Mouse (Mus musculus) hindbrain, postnatal 0 days (tissue): ENCODE data around the gene Tub. TPM values are rescaled to one million over a fixed set of nuclear protein-coding genes. Genes with fewer than 3 reads are reported as not detected.

Source experiments
- ATAC-seq: fragments of 200-750 bp; cut with Nextera tagmentation; 2 replicates; pipeline ENCODE4 v1.8.0; 2017; ENCODE audit warnings: mild to moderate bottlenecking, moderate TSS enrichment, moderate library complexity
- DNase-seq: peaks from one replicate; pipeline ENCODE4 v3.0.0-alpha.2; 2015; ENCODE audit warnings: low spot score
- H3K27ac ChIP-seq: fragments of 300-500 bp; sonication (generic); 2 replicates; pipeline ENCODE4 v1.5.1; 2014; ENCODE audit warnings: mild to moderate bottlenecking
- H3K27me3 ChIP-seq: fragments of 300-500 bp; sonication (generic); 2 replicates; pipeline ENCODE4 v1.6.1; 2014; ENCODE audit warnings: low read length, mixed read lengths; ENCODE audit not compliant: insufficient read depth
- H3K36me3 ChIP-seq: fragments of 300-500 bp; sonication (generic); 2 replicates; pipeline ENCODE4 v1.6.1; 2014; ENCODE audit warnings: low read length, mixed read lengths; ENCODE audit not compliant: insufficient read depth
- H3K4me1 ChIP-seq: fragments of 300-500 bp; sonication (generic); 2 replicates; pipeline ENCODE4 v1.6.1; 2014; ENCODE audit warnings: antibody characterized with exemption, low read length, mixed read lengths; ENCODE audit not compliant: insufficient read depth
- H3K4me2 ChIP-seq: fragments of 300-500 bp; sonication (generic); 2 replicates; pipeline ENCODE4 v1.6.1; 2014; ENCODE audit warnings: low read depth, mild to moderate bottlenecking, low read length, moderate library complexity, mixed read lengths
- H3K4me3 ChIP-seq: fragments of 300-500 bp; sonication (generic); 2 replicates; pipeline ENCODE4 v1.5.1; 2014; ENCODE audit warnings: low read length
- H3K9ac ChIP-seq: fragments of 300-500 bp; sonication (generic); replicated peaks from 2 replicates; pipeline ENCODE4 v1.6.1; 2014; ENCODE audit warnings: mild to moderate bottlenecking, low read length, moderate library complexity, mixed read lengths
- H3K9me3 ChIP-seq: fragments of 300-500 bp; sonication (generic); 2 replicates; pipeline ENCODE4 v1.6.1; 2016; ENCODE audit warnings: low read length, mixed read lengths
- CTCF ChIP-seq: IDR thresholded peaks from 2 replicates; pipeline ENCODE4 v1.5.1; 2016; ENCODE audit warnings: antibody characterized with exemption, control low read depth, low read depth
- WGBS: fragments of 180-500 bp; shearing (Covaris S2); extraction: QIAGEN DNeasy Blood & Tissue Kit; methylation state at CpG from one replicate; pipeline ENCODE4 v1.1.7; 2014; 5-methylcytosine and 5-hydroxymethylcytosine counted together
- polyA plus RNA-seq: library from polyadenylated mRNA; unstranded; fragments of >200 nt; fragmentation: Nextera tagmentation; extraction: Ambion mirVana; gene quantifications from 2 replicates; pipeline ENCODE4 v1.2.1, GENCODE M21; 2015
- total RNA-seq: library from RNA; depleted of rRNA; stranded (reverse); fragments of >200 nt; gene quantifications from 2 replicates; pipeline ENCODE4 v1.2.3, GENCODE M21; 2014

Gene Tub
- total and polyA plus RNA-seq, 2 experiments from 2014 or later: 32.7 to 134 TPM

GRCm38 (mm10) chr7:109039445-109039844 is 89.3 kb downstream of the Tub start:
- ATAC-seq (peak; percentile 71), DNase-seq (peak; percentile 68)
- no peak for TF ChIP-seq CTCF
- H3K27ac ChIP-seq: 0 out of 2 replicates have a peak overlapping the region, but pooled peaks have one; percentile 15
- no peak overlapping the region for H3K4me3 ChIP-seq
- no peak overlapping the region for H3K4me2 ChIP-seq
- H3K9ac ChIP-seq: no peak overlapping the region
- 64% methylated on average over 5 of the region's 5 CpGs for WGBS
- no peaks in the 10 kb centered on the region for H3K27me3 ChIP-seq
- H3K9me3 ChIP-seq: no peaks in the 10 kb centered on the region
- no peaks in the 10 kb centered on the region for H3K36me3 ChIP-seq
- H3K4me1 ChIP-seq: no peaks in the 10 kb centered on the region

DNA sequence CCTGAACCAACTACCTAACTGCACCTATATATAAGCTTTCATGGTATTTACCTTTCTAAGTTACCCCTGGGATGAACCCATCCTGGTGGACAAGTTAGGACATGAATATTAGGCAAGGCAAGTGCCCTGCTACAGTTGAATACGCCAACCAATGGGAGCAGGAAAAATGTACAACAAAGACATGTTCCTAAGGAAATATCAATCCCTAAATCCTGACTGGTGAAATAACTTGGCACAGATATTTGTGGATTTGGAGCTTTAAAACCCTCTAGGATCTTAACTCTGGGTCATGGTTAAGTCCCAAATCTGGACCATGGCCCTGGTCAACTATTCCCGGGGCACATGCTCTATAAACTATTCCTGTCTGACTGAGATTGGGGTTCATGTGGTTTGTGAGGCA is 95.7 kb downstream of the Tub start:
- no peak for TF ChIP-seq CTCF
- H3K36me3 ChIP-seq: no peaks in the 10 kb centered on the region; the same call in 1 of the 2 replicates
- no peaks in the 10 kb centered on the region for H3K27me3 ChIP-seq
- no peak for DNase-seq
- no peak overlapping the region for H3K27ac ChIP-seq
- no peak overlapping the region for H3K9ac ChIP-seq
- no peaks in the 10 kb centered on the region for H3K4me1 ChIP-seq
- ATAC-seq: no peak
- H3K4me3 ChIP-seq: no peak overlapping the region
- WGBS: 92% methylated on average over 2 of the region's 2 CpGs
- H3K4me2 ChIP-seq: no peak overlapping the region
- H3K9me3 ChIP-seq: no peaks in the 10 kb centered on the region

DNA sequence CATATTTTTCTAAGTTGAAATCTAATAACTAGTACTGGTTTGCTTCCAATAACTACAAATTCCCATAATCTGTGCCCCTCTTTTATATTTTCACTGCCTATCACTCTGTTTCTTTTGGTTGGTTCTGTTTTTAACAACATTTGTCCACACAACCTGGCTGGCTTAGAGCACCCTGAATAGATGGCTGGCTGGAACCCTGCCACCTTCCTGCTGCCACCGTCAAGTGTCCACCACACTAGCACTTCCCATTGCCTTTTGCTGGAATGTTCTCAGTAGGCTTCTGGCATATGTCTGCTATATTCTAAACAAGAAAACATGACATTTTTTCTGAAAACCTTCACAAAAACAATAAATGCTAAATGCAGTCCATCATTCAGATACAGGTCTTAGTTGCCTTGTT is 100.7 kb downstream of the Tub start:
- ATAC-seq: no peak
- TF ChIP-seq CTCF: no peak
- no peak for DNase-seq
- Histone ChIP-seq H3K9ac (no peak overlapping the region), H3K27me3 (no peaks in the 10 kb centered on the region), H3K9me3 (no peaks in the 10 kb centered on the region), H3K27ac (no peak overlapping the region), H3K4me1 (no peaks in the 10 kb centered on the region), H3K4me3 (no peak overlapping the region), H3K4me2 (no peak overlapping the region), H3K36me3 (no peaks in the 10 kb centered on the region; the same call in 1 of the 2 replicates)
- 59% methylated on average over 1 of the region's 1 CpGs for WGBS

DNA sequence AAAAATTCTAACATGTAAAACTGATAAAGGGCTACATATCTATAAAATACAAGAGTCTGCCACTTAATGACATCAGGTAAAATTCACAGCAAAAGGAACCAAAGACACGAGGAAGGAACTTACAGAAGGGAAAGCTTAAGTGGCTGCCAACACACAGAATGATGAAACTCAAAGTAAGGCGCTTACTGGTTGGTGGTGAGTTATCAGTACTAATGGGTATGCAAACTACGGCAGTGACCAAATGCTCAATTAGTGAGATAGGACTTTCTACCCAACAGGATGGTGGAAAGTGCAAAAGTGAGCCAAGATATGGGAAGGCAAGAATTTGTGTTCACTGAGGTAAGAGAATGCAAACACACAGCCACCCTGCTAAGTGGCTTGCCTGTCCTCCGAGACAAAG is 109.4 kb downstream of the Tub start:
- H3K9me3 ChIP-seq: no peaks in the 10 kb centered on the region
- no peaks in the 10 kb centered on the region for H3K27me3 ChIP-seq
- DNase-seq (no peak), ATAC-seq (no peak)
- H3K4me1 ChIP-seq: no peaks in the 10 kb centered on the region
- H3K36me3 ChIP-seq: no peaks in the 10 kb centered on the region
- TF ChIP-seq CTCF: no peak
- no peak overlapping the region for H3K4me3 ChIP-seq
- no peak overlapping the region for H3K27ac ChIP-seq
- no peak overlapping the region for H3K9ac ChIP-seq
- H3K4me2 ChIP-seq: no peak overlapping the region
- WGBS: 92% methylated on average over 4 of the region's 4 CpGs

DNA sequence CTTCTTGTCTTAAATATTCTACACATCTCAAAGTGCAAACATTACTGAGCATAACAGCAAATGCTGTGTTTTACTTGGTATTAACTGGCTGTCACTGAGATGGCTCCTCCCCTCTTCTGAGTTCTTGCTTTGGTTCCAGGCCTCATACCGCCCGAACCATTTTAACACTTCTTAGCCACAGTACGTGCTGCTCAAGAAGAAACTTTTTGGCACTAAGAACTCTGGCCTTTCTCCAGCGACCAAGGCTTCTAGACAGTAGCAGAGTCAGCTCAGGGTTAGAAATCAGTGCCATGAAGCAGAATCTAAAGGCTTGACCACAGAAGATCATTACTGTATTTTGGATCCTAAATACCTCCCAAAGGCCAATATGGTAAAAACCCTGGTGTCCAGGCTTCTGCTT is 119.5 kb downstream of the Tub start:
- no peak for DNase-seq
- no peak for ATAC-seq
- no peaks in the 10 kb centered on the region for H3K27me3 ChIP-seq
- H3K27ac ChIP-seq: no peak overlapping the region
- TF ChIP-seq CTCF: no peak
- no peak overlapping the region for H3K9ac ChIP-seq
- no peaks in the 10 kb centered on the region for H3K4me1 ChIP-seq
- no peak overlapping the region for H3K4me3 ChIP-seq
- WGBS: 67% methylated on average over 4 of the region's 4 CpGs
- H3K36me3 ChIP-seq: no peaks in the 10 kb centered on the region
- H3K4me2 ChIP-seq: no peak overlapping the region
- no peaks in the 10 kb centered on the region for H3K9me3 ChIP-seq

GRCm38 (mm10) chr7:109072326-109072725 is 122.2 kb downstream of the Tub start:
- Histone ChIP-seq H3K9ac (no peak overlapping the region), H3K27me3 (no peaks in the 10 kb centered on the region), H3K4me1 (no peaks in the 10 kb centered on the region), H3K9me3 (no peaks in the 10 kb centered on the region), H3K27ac (no peak overlapping the region), H3K36me3 (no peaks in the 10 kb centered on the region), H3K4me2 (no peak overlapping the region), H3K4me3 (no peak overlapping the region)
- no peak for TF ChIP-seq CTCF
- 65% methylated on average over 5 of the region's 5 CpGs for WGBS
- DNase-seq: no peak
- ATAC-seq: no peak

GRCm38 (mm10) chr7:109082269-109083112 is 132.4 kb downstream of the Tub start:
- Histone ChIP-seq H3K36me3 (no peaks in the 10 kb centered on the region), H3K4me1 (peaks cover 8% of the 10 kb centered on the region), H3K4me2 (peak overlapping the region; percentile 61), H3K27me3 (no peaks in the 10 kb centered on the region), H3K9ac (peak overlapping the region; percentile 76), H3K4me3 (peak overlapping the region; percentile 77), H3K27ac (peak overlapping the region; percentile 71), H3K9me3 (no peaks in the 10 kb centered on the region)
- ATAC-seq: peak; percentile 44; the same call in 1 of the 2 replicates
- TF ChIP-seq CTCF: no peak
- DNase-seq: peak; percentile 20
- WGBS: 18% methylated on average over 12 of the region's 12 CpGs
